Mouse (Mus musculus): Measurements from ENCODE around the gene Slc25a4. TPM values are rescaled to one million over a fixed set of nuclear protein-coding genes. Genes with fewer than 3 reads are reported as not detected.
"Not testable (repeated sequence)": the region's sequence is repeated elsewhere in the genome, so short reads cannot be mapped to it uniquely, and the experiment has no call there.

Slc25a4 gene
- total and polyA plus RNA-seq, 2 experiments from 2014 or later, result 1,005 to 1,140 TPM

GRCm38 (mm10) chr8:46242946-46243345 lies 31.9 kb upstream of the Slc25a4 start:
- DNase-seq (ENCODE audit: low spot score) (no peak), ATAC-seq (ENCODE audit: low FRiP score) (no peak)
- no peaks in the 10 kb centered on the region for H3K9me3 ChIP-seq (ENCODE audit: low read length)
- WGBS, result 51% methylated on average over 7 of the region's 7 CpGs
- H3K27ac ChIP-seq (ENCODE audit: low read depth, low read length), result no peak overlapping the region
- no peak overlapping the region for H3K4me2 ChIP-seq (ENCODE audit: low read depth, low read length, poor library complexity, severe bottlenecking)
- H3K9ac ChIP-seq (replicated peaks; ENCODE audit: low read length, poor library complexity, severe bottlenecking), result no peak overlapping the region
- no peaks in the 10 kb centered on the region for H3K36me3 ChIP-seq (ENCODE audit: insufficient read depth, low read length)
- no peaks in the 10 kb centered on the region for H3K4me1 ChIP-seq (ENCODE audit: insufficient read depth, low read length)
- TF ChIP-seq CTCF (IDR thresholded peaks at IDR 0.05), result no peak
- no peak overlapping the region for H3K4me3 ChIP-seq (ENCODE audit: low read depth, low read length)
- no peaks in the 10 kb centered on the region for H3K27me3 ChIP-seq (ENCODE audit: insufficient read depth, low read length)

GRCm38 (mm10) chr8:46241568-46242374 lies 30.7 kb upstream of the Slc25a4 start:
- DNase-seq (ENCODE audit: low spot score) (peak; percentile 87), ATAC-seq (ENCODE audit: low FRiP score) (peak; percentile 75)
- Histone ChIP-seq H3K9me3 (ENCODE audit: low read length) (no peaks in the 10 kb centered on the region), H3K9ac (replicated peaks; ENCODE audit: low read length, poor library complexity, severe bottlenecking) (no peak overlapping the region), H3K4me1 (ENCODE audit: insufficient read depth, low read length) (no peaks in the 10 kb centered on the region), H3K27me3 (ENCODE audit: insufficient read depth, low read length) (no peaks in the 10 kb centered on the region), H3K36me3 (ENCODE audit: insufficient read depth, low read length) (no peaks in the 10 kb centered on the region), H3K4me2 (ENCODE audit: low read depth, low read length, poor library complexity, severe bottlenecking) (no peak overlapping the region), H3K4me3 (ENCODE audit: low read depth, low read length) (no peak overlapping the region), H3K27ac (ENCODE audit: low read depth, low read length) (no peak overlapping the region)
- TF ChIP-seq CTCF (IDR thresholded peaks at IDR 0.05), result peak; percentile 91
- 27% methylated on average over 13 of the region's 13 CpGs for whole genome bisulfite sequencing

- peak; percentile 32 for DNase-seq (ENCODE audit: low spot score)
- no peaks in the 10 kb centered on the region for H3K4me1 ChIP-seq (ENCODE audit: insufficient read depth, low read length)
- H3K9ac ChIP-seq (replicated peaks; ENCODE audit: low read length, poor library complexity, severe bottlenecking), result no peak overlapping the region
- H3K4me3 ChIP-seq (ENCODE audit: low read depth, low read length), result no peak overlapping the region
- 65% methylated on average over 7 of the region's 7 CpGs for WGBS
- no peaks in the 10 kb centered on the region for H3K36me3 ChIP-seq (ENCODE audit: insufficient read depth, low read length)
- no peak overlapping the region for H3K4me2 ChIP-seq (ENCODE audit: low read depth, low read length, poor library complexity, severe bottlenecking)
- H3K9me3 ChIP-seq (ENCODE audit: low read length), result no peaks in the 10 kb centered on the region
- no peaks in the 10 kb centered on the region for H3K27me3 ChIP-seq (ENCODE audit: insufficient read depth, low read length)
- ATAC-seq (ENCODE audit: low FRiP score), result no peak
- H3K27ac ChIP-seq (ENCODE audit: low read depth, low read length), result no peak overlapping the region
- peak; percentile 65 for TF ChIP-seq CTCF (IDR thresholded peaks at IDR 0.05)
These were observed 25.5 kb upstream of the Slc25a4 start for GRCm38 (mm10) chr8:46236441-46237223.

GRCm38 (mm10) chr8:46234736-46235135 lies 23.7 kb upstream of the Slc25a4 start:
- Histone ChIP-seq H3K4me2 (ENCODE audit: low read depth, low read length, poor library complexity, severe bottlenecking) (no peak overlapping the region), H3K27me3 (ENCODE audit: insufficient read depth, low read length) (no peaks in the 10 kb centered on the region), H3K27ac (ENCODE audit: low read depth, low read length) (no peak overlapping the region), H3K36me3 (ENCODE audit: insufficient read depth, low read length) (no peaks in the 10 kb centered on the region), H3K9me3 (ENCODE audit: low read length) (no peaks in the 10 kb centered on the region), H3K9ac (replicated peaks; ENCODE audit: low read length, poor library complexity, severe bottlenecking) (no peak overlapping the region), H3K4me1 (ENCODE audit: insufficient read depth, low read length) (no peaks in the 10 kb centered on the region), H3K4me3 (ENCODE audit: low read depth, low read length) (no peak overlapping the region)
- ATAC-seq (ENCODE audit: low FRiP score) (no peak), DNase-seq (ENCODE audit: low spot score) (no peak)
- 87% methylated on average over 4 of the region's 4 CpGs for WGBS
- TF ChIP-seq CTCF (IDR thresholded peaks at IDR 0.05), result no peak

- Histone ChIP-seq H3K27ac (ENCODE audit: low read depth, low read length) (no peak overlapping the region), H3K4me2 (ENCODE audit: low read depth, low read length, poor library complexity, severe bottlenecking) (no peak overlapping the region), H3K9ac (replicated peaks; ENCODE audit: low read length, poor library complexity, severe bottlenecking) (no peak overlapping the region), H3K9me3 (ENCODE audit: low read length) (no peaks in the 10 kb centered on the region), H3K36me3 (ENCODE audit: insufficient read depth, low read length) (no peaks in the 10 kb centered on the region), H3K4me3 (ENCODE audit: low read depth, low read length) (no peak overlapping the region), H3K27me3 (ENCODE audit: insufficient read depth, low read length) (no peaks in the 10 kb centered on the region), H3K4me1 (ENCODE audit: insufficient read depth, low read length) (no peaks in the 10 kb centered on the region)
- no peak for ATAC-seq (ENCODE audit: low FRiP score)
- WGBS, result 40% methylated on average over 8 of the region's 8 CpGs
- TF ChIP-seq CTCF (IDR thresholded peaks at IDR 0.05), result no peak
- DNase-seq (ENCODE audit: low spot score), result no peak
These were observed 21.7 kb upstream of the Slc25a4 start for GRCm38 (mm10) chr8:46232798-46233197.

- not testable (repeated sequence) for H3K36me3 ChIP-seq (ENCODE audit: insufficient read depth, low read length); DNase-seq (ENCODE audit: low spot score); H3K27ac ChIP-seq (ENCODE audit: low read depth, low read length); H3K9me3 ChIP-seq (ENCODE audit: low read length); H3K4me1 ChIP-seq (ENCODE audit: insufficient read depth, low read length); H3K4me2 ChIP-seq (ENCODE audit: low read depth, low read length, poor library complexity, severe bottlenecking); H3K4me3 ChIP-seq (ENCODE audit: low read depth, low read length); H3K9ac ChIP-seq (replicated peaks; ENCODE audit: low read length, poor library complexity, severe bottlenecking); H3K27me3 ChIP-seq (ENCODE audit: insufficient read depth, low read length); ATAC-seq (ENCODE audit: low FRiP score)
- WGBS, result 86% methylated on average over 7 of the region's 7 CpGs
These were observed 20.9 kb upstream of the Slc25a4 start for GRCm38 (mm10) chr8:46231968-46232367.

All from midbrain, postnatal 0 days (tissue).